Mouse (Mus musculus) MEL (cell line): ENCODE data around the gene Olfr1317. TPM values are rescaled to one million over a fixed set of nuclear protein-coding genes. Genes with fewer than 3 reads are reported as not detected.

Experiments used
- DNase-seq: peaks from one replicate; pipeline ENCODE4 v3.0.0; 2011; ENCODE audit warnings: low read depth, low spot score
- H3K27ac ChIP-seq: 2 replicates; pipeline ENCODE4 v1.5.1; 2012; ENCODE audit warnings: low read depth, mild to moderate bottlenecking, control low read depth, low read length, moderate library complexity; ENCODE audit not compliant: control insufficient read depth
- H3K27me3 ChIP-seq, 2 experiments: fragments of 150-350 bp in 1 of 2; sonication (generic) in 1 of 2; 2 replicates each; pipeline ENCODE4 v1.6.1; 2012; ENCODE audit warnings: low read length in 2 of 2, mild to moderate bottlenecking in 2 of 2, improper control_type of control experiment in 1 of 2, moderate library complexity in 1 of 2; ENCODE audit not compliant: insufficient read depth in 2 of 2, control insufficient read depth in 1 of 2
- H3K36me3 ChIP-seq, 2 experiments: 2 replicates each; pipeline ENCODE4 v1.6.1; 2012 to 2014; ENCODE audit warnings: low read length in 2 of 2, improper control_type of control experiment in 1 of 2, inconsistent platforms in 1 of 2, mild to moderate bottlenecking in 1 of 2; ENCODE audit not compliant: insufficient read depth in 2 of 2, control insufficient read depth in 1 of 2
- H3K4me1 ChIP-seq, 2 experiments: fragments of 150-350 bp in 1 of 2; sonication (generic) in 1 of 2; 2 replicates each; pipeline ENCODE4 v1.6.1; 2012; ENCODE audit warnings: low read length in 2 of 2, improper control_type of control experiment in 1 of 2, mild to moderate bottlenecking in 1 of 2; ENCODE audit not compliant: insufficient read depth in 2 of 2, control insufficient read depth in 1 of 2
- H3K4me3 ChIP-seq, 2 experiments: fragments of 150-350 bp in 1 of 2; sonication (generic) in 1 of 2; 2 replicates each; pipeline ENCODE4 v1.5.1; 2012; ENCODE audit warnings: low read depth in 2 of 2, low read length in 2 of 2, mild to moderate bottlenecking in 2 of 2, moderate library complexity in 2 of 2, control low read depth in 1 of 2, improper control_type of control experiment in 1 of 2; ENCODE audit not compliant: control insufficient read depth in 1 of 2, insufficient read depth in 1 of 2
- H3K79me2 ChIP-seq: 2 replicates; pipeline ENCODE4 v1.6.1; 2012; ENCODE audit warnings: mild to moderate bottlenecking, low read length, moderate library complexity; ENCODE audit not compliant: control insufficient read depth, poor library complexity, insufficient read depth
- H3K9ac ChIP-seq: 2 replicates; pipeline ENCODE4 v1.6.1; 2012; ENCODE audit warnings: low read depth, mild to moderate bottlenecking, control low read depth, low read length, moderate library complexity; ENCODE audit not compliant: control insufficient read depth, poor library complexity, severe bottlenecking
- H3K9me3 ChIP-seq: fragments of 150-350 bp; sonication (generic); replicated peaks from 2 replicates; pipeline ENCODE4 v1.6.1; 2012; ENCODE audit warnings: mild to moderate bottlenecking, low read length, improper control_type of control experiment, moderate library complexity; ENCODE audit not compliant: insufficient read depth
- CHD1 ChIP-seq: IDR thresholded peaks from 2 replicates; pipeline ENCODE4 v1.6.1; 2012; ENCODE audit warnings: low read depth, mild to moderate bottlenecking, inconsistent platforms, low read length, improper control_type of control experiment
- CHD2 ChIP-seq: IDR thresholded peaks from 2 replicates; pipeline ENCODE4 v1.6.1; 2011; ENCODE audit warnings: low read length, improper control_type of control experiment
- CTCF ChIP-seq, 3 experiments: IDR thresholded peaks in 2 of 3; conservative IDR thresholded peaks in 1 of 3; 2 replicates each; pipeline ENCODE4 v1.5.1; 2011 to 2012; ENCODE audit warnings: low read length in 3 of 3, low read depth in 2 of 3, mild to moderate bottlenecking in 2 of 3, improper control_type of control experiment in 1 of 3, inconsistent platforms in 1 of 3, mixed read lengths in 1 of 3, moderate library complexity in 1 of 3; ENCODE audit not compliant: control insufficient read depth in 1 of 3, insufficient read depth in 1 of 3, poor library complexity in 1 of 3, severe bottlenecking in 1 of 3
- ELF1 ChIP-seq: IDR thresholded peaks from 2 replicates; pipeline ENCODE4 v1.6.1; 2014; ENCODE audit warnings: low read depth, mild to moderate bottlenecking, inconsistent platforms, low read length, improper control_type of control experiment, moderate library complexity
- ETS1 ChIP-seq: IDR thresholded peaks from 2 replicates; pipeline ENCODE4 v1.6.1; 2012; ENCODE audit warnings: low read depth, mild to moderate bottlenecking, inconsistent platforms, low read length, improper control_type of control experiment, moderate library complexity
- GABPA ChIP-seq: IDR thresholded peaks from 2 replicates; pipeline ENCODE4 v1.6.1; 2012; ENCODE audit warnings: low read depth, mild to moderate bottlenecking, inconsistent platforms, low read length, improper control_type of control experiment, moderate library complexity
- JUND ChIP-seq: IDR thresholded peaks from 2 replicates; pipeline ENCODE4 v1.6.1; 2011; ENCODE audit warnings: low read depth, mild to moderate bottlenecking, improper control_type of control experiment, low read length
- MAX ChIP-seq: IDR thresholded peaks from 2 replicates; pipeline ENCODE4 v1.6.1; 2011; ENCODE audit warnings: low read length, improper control_type of control experiment
- MAZ ChIP-seq: IDR thresholded peaks from 2 replicates; pipeline ENCODE4 v1.6.1; 2012; ENCODE audit warnings: low read depth, mild to moderate bottlenecking, inconsistent platforms, low read length, improper control_type of control experiment
- MEF2A ChIP-seq: IDR thresholded peaks from 2 replicates; pipeline ENCODE4 v1.6.1; 2014; ENCODE audit warnings: low read depth, mild to moderate bottlenecking, inconsistent platforms, low read length, improper control_type of control experiment; ENCODE audit not compliant: poor library complexity, insufficient replicate concordance, severe bottlenecking; ENCODE audit errors: extremely low read depth
- MYC ChIP-seq: IDR thresholded peaks from 2 replicates; pipeline ENCODE4 v1.6.1; 2011; ENCODE audit warnings: low read depth, mild to moderate bottlenecking, low read length, improper control_type of control experiment, moderate library complexity
- NRF1 ChIP-seq: IDR thresholded peaks from 2 replicates; pipeline ENCODE4 v1.6.1; 2014; ENCODE audit warnings: low read depth, mild to moderate bottlenecking, inconsistent platforms, low read length, improper control_type of control experiment, moderate library complexity; ENCODE audit not compliant: poor library complexity, insufficient read depth, severe bottlenecking
- POLR2AphosphoS5 ChIP-seq: IDR thresholded peaks from 2 replicates; pipeline ENCODE4 v1.6.1; 2012; ENCODE audit warnings: low read depth, borderline replicate concordance, mild to moderate bottlenecking, inconsistent platforms, low read length, moderate library complexity, mixed read lengths
- RAD21 ChIP-seq: IDR thresholded peaks from 2 replicates; pipeline ENCODE4 v1.6.1; 2011; ENCODE audit warnings: mild to moderate bottlenecking, low read depth, low read length, improper control_type of control experiment
- RCOR1 ChIP-seq: IDR thresholded peaks from 2 replicates; pipeline ENCODE4 v1.6.1; 2012; ENCODE audit warnings: low read depth, mild to moderate bottlenecking, inconsistent platforms, low read length, improper control_type of control experiment
- SIN3A ChIP-seq: IDR thresholded peaks from 2 replicates; pipeline ENCODE4 v1.6.1; 2012; ENCODE audit warnings: low read length, improper control_type of control experiment, inconsistent platforms
- SMC3 ChIP-seq: IDR thresholded peaks from 2 replicates; pipeline ENCODE4 v1.6.1; 2011; ENCODE audit warnings: low read depth, low read length, improper control_type of control experiment
- TAL1 ChIP-seq: IDR thresholded peaks from 2 replicates; pipeline ENCODE4 v1.6.1; 2012; ENCODE audit warnings: mild to moderate bottlenecking, inconsistent platforms, low read length, moderate library complexity, mixed read lengths
- USF1 ChIP-seq: IDR thresholded peaks from 2 replicates; pipeline ENCODE4 v1.6.1; 2014; ENCODE audit warnings: low read depth, mild to moderate bottlenecking, inconsistent platforms, low read length, improper control_type of control experiment, moderate library complexity
- ZC3H11A ChIP-seq: IDR thresholded peaks from 2 replicates; pipeline ENCODE4 v1.6.1; 2012; ENCODE audit warnings: low read depth, mild to moderate bottlenecking, inconsistent platforms, low read length, improper control_type of control experiment
- ZMIZ1 ChIP-seq: IDR thresholded peaks from 2 replicates; pipeline ENCODE4 v1.6.1; 2012; ENCODE audit warnings: low read depth, mild to moderate bottlenecking, inconsistent platforms, low read length, improper control_type of control experiment, moderate library complexity
- ZNF384 ChIP-seq: IDR thresholded peaks from 2 replicates; pipeline ENCODE4 v1.6.1; 2012; ENCODE audit warnings: low read depth, mild to moderate bottlenecking, inconsistent platforms, low read length, improper control_type of control experiment
- polyA plus RNA-seq, 2 experiments: library from polyadenylated mRNA; stranded (reverse) in 1 of 2; unstranded in 1 of 2; fragments of >175 nt in 1 of 2; fragments of >200 nt in 1 of 2; gene quantifications; 2 replicates each; pipeline versions ENCODE4 v1.2.1 to v1.2.4; 2012; ENCODE audit warnings: low replicate concordance in 2 of 2, low read depth in 1 of 2; ENCODE audit not compliant: insufficient read length in 2 of 2, insufficient read depth in 1 of 2, missing spikeins in 1 of 2
- total RNA-seq: library from RNA; depleted of rRNA; stranded (reverse); fragments of 300-350 nt; gene quantifications from 2 replicates; pipeline ENCODE4 v1.2.3, GENCODE M21; 2012

The Olfr1317 gene
- total and polyA plus RNA-seq, 3 experiments = not detected

DNA sequence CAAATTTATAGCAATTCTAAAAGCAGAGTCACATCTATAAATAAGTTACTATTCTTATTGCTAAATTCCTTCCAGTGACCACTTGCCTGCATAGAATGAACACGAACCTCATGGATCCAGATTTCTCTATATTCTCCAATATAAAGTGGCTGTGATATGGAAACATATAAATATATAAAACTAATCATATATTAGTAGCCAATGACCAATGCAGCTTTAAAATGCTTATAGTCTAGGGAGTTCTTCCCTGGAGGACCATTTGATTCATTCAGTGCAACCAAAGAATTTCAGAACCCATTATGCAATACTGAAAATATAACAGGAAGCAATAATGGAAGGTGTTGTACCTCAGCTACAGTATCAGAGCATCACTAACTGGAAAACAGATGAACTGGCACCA lies 24.8 kb upstream of the Olfr1317 start, which contains the start of gene Olfr1315-ps1:
Gene Olfr1315-ps1, minus strand, starts transcription at position 101 of the 400 bp plus-strand sequence.
- no peak for DNase-seq
- H3K27me3 ChIP-seq = no peaks in the 10 kb centered on the region
- H3K9me3 ChIP-seq = no peaks in the 10 kb centered on the region
- H3K9ac ChIP-seq = no peak within 1 kb of the TSS
- H3K4me1 ChIP-seq = no peaks in the 10 kb centered on the region
- H3K27ac ChIP-seq = no peak within 1 kb of the TSS
- no peak within 1 kb of the TSS for H3K4me3 ChIP-seq
- H3K36me3 ChIP-seq = no peaks in the 10 kb centered on the region
- no peaks in the 10 kb centered on the region for H3K79me2 ChIP-seq
- TF ChIP-seq ZC3H11A = no peak
- no peak for TF ChIP-seq NRF1
- no peak for TF ChIP-seq MYC
- no peak for TF ChIP-seq CTCF (IDR thresholded peaks at IDR 0.05 in 2 of 3, conservative IDR thresholded peaks at IDR 0.05 in 1 of 3; ENCODE audit: control insufficient read depth in 1 of 3, insufficient read depth in 1 of 3, low read depth in 2 of 3, low read length in 3 of 3, poor library complexity in 1 of 3, severe bottlenecking in 1 of 3)
- no peak for TF ChIP-seq CHD1
- TF ChIP-seq, all 39 proteins: peak for 0

DNA sequence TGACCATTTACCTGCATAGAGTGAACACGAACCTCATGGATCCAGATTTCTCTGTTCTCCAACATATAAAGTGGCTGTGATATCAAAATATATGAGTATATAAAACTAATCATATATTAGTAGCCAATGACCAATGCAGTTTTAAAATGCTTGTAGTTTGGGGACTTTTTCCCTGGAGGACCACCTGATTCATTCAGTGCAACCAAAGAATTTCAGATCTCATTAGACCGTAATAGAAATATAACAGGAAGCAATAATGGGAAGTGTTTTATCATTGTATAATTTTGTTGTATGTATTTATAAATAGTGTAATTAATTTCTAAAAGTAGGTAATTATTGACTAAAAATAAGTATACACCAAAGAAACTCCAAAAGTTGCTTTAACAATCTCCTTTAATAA lies 5.3 kb upstream of the Olfr1317 start, which contains the start of gene Olfr1316:
Gene Olfr1316, minus strand, starts transcription at position 101 of the 400 bp plus-strand sequence.
- no peak for TF ChIP-seq CHD1
- TF ChIP-seq ZC3H11A = no peak
- TF ChIP-seq SMC3 = no peak
- TF ChIP-seq SIN3A = no peak
- TF ChIP-seq ELF1 = no peak
- no peak for TF ChIP-seq MAX
- no peak for TF ChIP-seq POLR2AphosphoS5
- no peak for TF ChIP-seq CHD2
- no peak for TF ChIP-seq ETS1
- TF ChIP-seq ZNF384 = no peak
- TF ChIP-seq RCOR1 = no peak
- TF ChIP-seq MAZ = no peak
- no peak for TF ChIP-seq USF1
- TF ChIP-seq TAL1 = no peak
- no peak for TF ChIP-seq JUND
- no peak for TF ChIP-seq RAD21
- no peak for TF ChIP-seq GABPA
- TF ChIP-seq MEF2A = no peak
- no peak for TF ChIP-seq ZMIZ1
- TF ChIP-seq, all 39 proteins: peak for 0

More for the DNA sequence above, 5.3 kb upstream of the Olfr1317 start, which contains the start of gene Olfr1316:
- Histone ChIP-seq H3K9ac (no peak within 1 kb of the TSS), H3K27ac (no peak within 1 kb of the TSS), H3K27me3 (no peaks in the 10 kb centered on the region), H3K4me3 (no peak within 1 kb of the TSS), H3K36me3 (no peaks in the 10 kb centered on the region), H3K4me1 (no peaks in the 10 kb centered on the region), H3K9me3 (no peaks in the 10 kb centered on the region), H3K79me2 (no peaks in the 10 kb centered on the region)
- no peak for DNase-seq
